Mouse (Mus musculus): Measurements from ENCODE around the gene Dap. TPM values are rescaled to one million over a fixed set of nuclear protein-coding genes. Genes with fewer than 3 reads are reported as not detected.

Gene Dap
- total and polyA plus RNA-seq, 3 experiments = 12.6 to 69.8 (median 15.1) TPM

Other genes starting within 250 kb of the Dap start
- 38.1 and 50.0 TPM in 2 replicates for gene Ankrd33b, start 143.4 kb downstream of the Dap start, total RNA-seq (2012; rRNA removed)
- 69.1 and 69.6 TPM in 2 replicates for gene Ankrd33b, start 143.4 kb downstream of the Dap start, total RNA-seq (2014; rRNA removed)
- gene Ankrd33b, start 143.4 kb downstream of the Dap start, polyA plus RNA-seq (2012; ENCODE audit: insufficient read length, low read depth) = 55.3 and 60.3 TPM in 2 replicates
- 2.1 and 2.9 TPM in 2 replicates for gene Ropn1l, start 229.4 kb downstream of the Dap start, total RNA-seq (2012; rRNA removed)
- gene Ropn1l, start 229.4 kb downstream of the Dap start, total RNA-seq (2014; rRNA removed) = 2.0 and 2.6 TPM in 2 replicates
- gene Ropn1l, start 229.4 kb downstream of the Dap start, polyA plus RNA-seq (2012; ENCODE audit: insufficient read length, low read depth) = 1.1 and 1.7 TPM in 2 replicates

All from CH12.LX (cell line).